Mouse (Mus musculus) cerebellum, adult 18-20 months (tissue): ENCODE measurements around the gene Plpp7.

Source experiments
- DNase-seq, 2 experiments: peaks; one replicate each; pipeline ENCODE4 v3.0.0; 2021

Plpp7 gene

GRCm38 (mm10) chr2:32144633-32145032 lies 49.3 kb downstream of the Plpp7 start:
- DNase-seq, result no peak

- DNase-seq, result no peak
These were observed 51.4 kb downstream of the Plpp7 start for GRCm38 (mm10) chr2:32146617-32147162.

GRCm38 (mm10) chr2:32150135-32150534 lies 54.8 kb downstream of the Plpp7 start:
- DNase-seq, result no peak

DNA sequence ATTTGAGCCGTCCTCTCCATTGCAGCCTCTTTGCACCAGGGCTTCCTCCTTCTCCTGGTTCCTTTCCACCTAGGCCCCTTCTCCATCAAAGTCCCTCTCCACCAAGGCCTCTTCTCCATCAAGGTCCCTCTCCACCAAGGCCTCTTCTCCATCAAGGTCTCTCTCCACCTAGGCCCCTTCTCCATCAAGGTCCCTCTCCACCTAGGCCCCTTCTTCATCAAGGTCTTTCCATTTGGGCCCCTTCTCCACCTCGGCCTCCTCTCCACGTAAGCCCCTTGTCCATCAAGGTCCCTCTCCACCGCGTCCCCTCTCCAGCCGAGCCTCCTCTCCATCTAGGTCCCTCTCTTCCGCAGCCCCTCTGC lies 55.2 kb downstream of the Plpp7 start:
- no peak for DNase-seq

- DNase-seq, result peak; percentile 69 to 85
These were observed 55.8 kb downstream of the Plpp7 start, which contains the start of gene Prrc2b for GRCm38 (mm10) chr2:32150924-32151659. TSS of gene Prrc2b (plus strand) at chr2:32151082.

DNA sequence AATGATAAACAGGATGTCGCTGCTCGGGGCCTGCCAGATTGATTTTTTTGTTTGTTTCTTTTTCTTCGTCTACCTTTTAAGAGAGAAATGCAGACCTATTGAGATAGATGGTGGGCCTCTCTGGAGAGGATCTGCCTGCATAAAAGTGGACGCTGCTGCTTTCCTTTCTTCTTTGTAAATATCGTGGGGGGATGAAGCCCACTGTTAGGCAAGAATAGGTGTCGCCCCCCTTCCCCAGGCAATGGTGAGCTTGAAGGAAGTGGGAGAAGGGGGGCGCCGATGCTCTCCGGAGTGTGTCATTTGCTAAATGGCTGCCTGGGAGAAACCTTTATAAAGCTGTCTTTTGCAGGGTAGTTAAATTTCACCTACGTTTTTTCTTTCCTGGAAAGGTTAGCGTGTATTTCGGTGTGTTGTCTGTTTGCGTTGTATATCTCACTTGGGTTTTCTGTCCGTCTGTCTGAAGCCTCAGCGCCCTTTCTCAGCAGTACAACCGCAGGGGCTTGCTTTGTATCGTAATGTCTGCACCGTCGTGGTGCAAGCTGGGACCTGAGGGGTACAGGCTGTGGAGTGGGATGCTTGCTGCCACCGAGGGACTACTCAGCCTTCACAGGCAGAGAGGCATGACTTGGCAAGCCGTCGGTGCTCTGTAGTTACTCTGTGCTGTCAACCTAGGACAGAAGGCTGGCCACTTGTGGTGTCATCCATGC lies 56.5 kb downstream of the Plpp7 start:
- DNase-seq, result peak; percentile 63 to 68

- DNase-seq, result no peak
These were observed 57.2 kb downstream of the Plpp7 start for GRCm38 (mm10) chr2:32152367-32153034.

GRCm38 (mm10) chr2:32153041-32153790 lies 57.9 kb downstream of the Plpp7 start:
- DNase-seq, result peak in 1 of 2 experiments; percentile 54

DNA sequence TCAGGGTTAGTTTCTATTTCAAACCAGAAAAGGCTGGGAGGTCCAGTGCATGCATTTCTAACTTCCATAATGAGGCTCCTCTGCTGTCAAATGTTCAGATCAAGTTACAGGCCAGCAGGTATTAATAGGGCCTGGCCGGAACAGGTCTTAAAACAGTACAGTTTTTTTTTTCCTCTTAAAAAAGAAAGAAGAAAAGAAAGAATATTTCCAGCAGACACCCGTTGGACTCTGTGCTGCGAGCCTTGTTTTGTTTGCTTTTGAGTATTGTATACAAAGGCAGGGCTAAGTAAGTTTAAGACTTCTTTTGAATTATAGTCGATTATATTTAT lies 58.4 kb downstream of the Plpp7 start:
- DNase-seq, result no peak

GRCm38 (mm10) chr2:32154334-32154997 lies 59.1 kb downstream of the Plpp7 start:
- DNase-seq, result peak in 1 of 2 experiments; percentile 41

DNA sequence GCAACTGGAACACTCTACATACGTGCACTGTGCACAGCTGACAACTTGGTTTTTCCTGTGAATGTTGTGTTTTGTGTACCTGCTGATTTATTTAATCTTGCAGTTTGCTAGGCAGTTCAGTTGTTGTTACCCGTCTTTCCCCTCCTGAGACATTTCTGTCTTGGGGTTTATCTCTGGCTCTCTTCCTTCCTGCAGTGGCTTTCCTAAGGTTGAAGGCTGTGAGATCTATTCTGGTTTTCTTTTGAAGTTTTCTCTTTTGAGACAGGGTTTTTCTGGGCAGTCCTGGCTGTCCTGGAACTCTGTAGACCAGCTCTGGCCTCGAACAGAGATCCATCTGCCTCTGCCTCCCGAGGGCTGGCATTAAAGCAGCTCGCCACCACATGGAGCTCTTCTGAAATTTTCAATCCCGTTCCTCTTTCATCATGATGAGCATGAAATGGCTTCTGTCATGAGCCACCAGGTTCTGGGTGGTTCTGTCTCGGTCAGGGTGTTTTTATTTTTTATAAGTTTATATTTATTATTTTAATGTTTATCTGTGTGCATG lies 59.7 kb downstream of the Plpp7 start:
- DNase-seq, result peak in 1 of 2 experiments; percentile 53

DNA sequence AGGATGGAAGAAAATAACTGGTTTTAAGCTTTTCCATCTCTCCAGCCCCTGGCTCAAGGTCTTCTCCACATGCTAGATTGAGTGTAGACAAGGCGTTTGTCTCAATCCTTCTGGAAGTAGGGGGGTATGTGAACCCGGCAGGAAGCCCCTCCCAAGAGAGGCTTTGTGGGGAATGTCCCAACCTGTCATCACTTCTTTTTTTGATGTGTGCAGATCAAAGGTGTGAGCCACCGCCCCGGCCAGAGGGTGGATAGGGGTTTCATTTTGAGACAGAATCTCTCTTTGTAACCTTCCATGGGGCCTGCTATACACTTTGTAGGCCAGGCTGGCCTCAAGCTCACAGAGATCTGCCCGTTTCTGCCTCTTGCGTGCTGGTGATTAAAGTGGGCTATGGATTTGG lies 60.3 kb downstream of the Plpp7 start:
- DNase-seq, result peak in 1 of 2 experiments; percentile 16

- peak in 1 of 2 experiments; percentile 26 for DNase-seq
These were observed 61.3 kb downstream of the Plpp7 start for GRCm38 (mm10) chr2:32156645-32157044.

DNA sequence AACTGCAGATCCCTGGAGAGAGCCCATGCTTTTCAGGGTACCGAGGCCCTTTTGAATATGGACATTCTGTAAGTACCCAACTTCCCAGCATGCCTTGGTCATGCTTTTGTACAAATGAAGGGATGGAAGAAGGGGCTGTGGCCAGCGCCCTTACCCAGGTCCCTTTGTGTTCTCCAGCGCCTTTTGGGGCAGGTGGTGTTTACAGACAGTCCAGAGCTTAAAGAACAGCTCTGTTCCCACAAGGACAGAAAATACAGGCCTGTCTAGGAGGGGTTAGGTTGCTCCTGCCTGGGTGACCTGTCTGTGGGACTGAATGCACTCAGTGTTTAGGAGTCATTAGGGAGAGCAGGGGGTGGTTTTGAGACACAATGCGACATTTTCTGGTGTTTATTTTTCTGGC lies 62.0 kb downstream of the Plpp7 start:
- DNase-seq, result no peak

DNA sequence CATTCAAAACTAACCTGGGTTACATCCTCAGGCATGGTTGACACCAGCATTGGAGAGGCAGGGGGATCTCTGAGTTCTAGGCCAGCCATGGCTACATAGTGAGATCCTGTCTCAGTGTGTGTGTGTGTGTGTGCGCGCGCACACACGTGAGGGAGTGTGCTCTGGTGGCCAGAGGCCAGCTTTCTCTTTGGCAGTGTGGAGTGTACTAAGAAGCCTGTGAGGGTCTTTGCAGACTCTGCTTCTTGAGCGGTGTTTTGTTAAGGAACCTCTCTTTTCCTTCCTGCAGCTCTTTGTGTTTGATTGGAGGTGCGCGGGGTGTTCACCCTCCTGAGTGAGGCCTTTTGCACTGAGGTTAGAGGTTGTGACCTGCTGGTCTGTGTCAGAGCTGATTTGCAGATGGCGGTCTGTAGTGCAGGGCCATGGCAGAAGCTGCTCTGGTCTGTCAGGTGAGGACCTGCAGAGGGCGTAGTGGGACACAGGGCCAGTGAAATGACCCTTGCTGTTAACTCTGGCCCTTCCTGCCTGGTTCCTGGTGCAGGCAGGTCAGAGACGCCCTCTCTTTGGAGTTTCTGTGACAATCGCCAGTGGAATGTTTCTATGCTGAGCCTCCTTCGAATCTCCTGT lies 63.4 kb downstream of the Plpp7 start:
- DNase-seq, result peak in 1 of 2 experiments; percentile 33
